Comparison of ENCODE assay signal across 8 mouse cellular contexts in the genomic region with DNA sequence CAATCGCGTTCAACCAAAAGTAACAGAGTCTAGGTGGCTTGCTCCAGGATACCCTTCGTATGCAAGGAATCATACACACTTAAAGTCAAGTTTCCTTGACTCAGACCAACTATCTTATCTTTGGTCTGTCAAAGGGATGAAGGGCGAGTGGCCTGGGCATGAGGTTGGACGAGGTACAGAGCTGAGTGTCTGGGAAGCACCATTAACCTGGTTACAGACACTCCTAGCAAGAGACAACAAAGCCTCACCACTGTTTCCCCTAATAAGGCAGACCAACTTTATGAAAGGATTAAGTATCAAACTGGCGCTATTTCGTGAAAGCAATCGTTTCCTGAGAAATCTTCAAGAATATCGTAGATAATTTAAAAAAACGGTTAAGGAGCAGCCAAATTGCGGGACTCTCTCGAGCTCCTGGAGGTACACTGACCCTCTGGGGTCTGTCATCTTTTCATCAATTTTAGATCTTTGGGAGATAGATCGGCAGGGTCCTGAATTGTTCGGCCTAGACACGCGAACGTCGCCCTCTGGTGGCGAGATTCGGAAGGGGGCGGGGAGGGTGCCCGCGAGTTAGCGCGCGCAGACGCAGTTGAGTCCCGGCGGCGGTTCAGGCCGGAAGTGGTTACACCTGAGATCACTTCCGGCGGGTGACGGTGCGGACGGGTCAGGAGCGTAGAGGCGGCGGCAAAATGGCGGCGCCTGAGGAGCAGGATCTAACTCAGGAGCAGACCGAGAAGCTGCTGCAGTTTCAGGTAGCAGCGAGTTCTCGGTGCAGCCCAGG. TPM values are rescaled to one million over a fixed set of nuclear protein-coding genes. Genes with fewer than 3 reads are reported as not detected.
DNase-seq lines count a peak whose midpoint lies in the region; ATAC-seq lines count a peak whose summit lies in the region.

Gene Faf2, plus strand, starts transcription at position 630 of the 778 bp plus-strand sequence.

- peak; percentile 98 for ATAC-seq in hindbrain, embryonic 12.5 days (ENCODE audit: low FRiP score)

- H3K27ac ChIP-seq in hindbrain, embryonic 12.5 days: peak within 1 kb of the TSS; percentile 87

- no peaks in the 10 kb centered on the region for H3K36me3 ChIP-seq in hindbrain, embryonic 12.5 days

- H3K9me3 ChIP-seq in hindbrain, embryonic 12.5 days (replicated peaks): no peaks in the 10 kb centered on the region

- peaks cover 21% of the 10 kb centered on the region for H3K4me1 ChIP-seq in hindbrain, embryonic 12.5 days

- DNase-seq in Muller cell, postnatal 12 days (ENCODE audit: inconsistent ontology term): peak; percentile 97
- peak; percentile 97 for DNase-seq in cerebellum, adult 9-11 months
- peak; percentile 93 to 98 for DNase-seq in frontal cortex, postnatal 10 days (ENCODE audit: low spot score in 2 of 2)
- peak; percentile 99 for DNase-seq in layer of hippocampus, postnatal 14 days (ENCODE audit: low spot score in 2 of 2)
- DNase-seq in lung, postnatal 14 days: peak; percentile 99
- DNase-seq in retina, adult 2 months (ENCODE audit: low read depth, low spot score): peak; percentile 93
- DNase-seq in thymus, postnatal 36 days: peak; percentile 96 to 99

- H3K27me3 ChIP-seq in hindbrain, embryonic 12.5 days: no peaks in the 10 kb centered on the region; the same call in 1 of the 2 replicates

- H3K4me3 ChIP-seq in hindbrain, embryonic 12.5 days: peak within 1 kb of the TSS; percentile 93

- WGBS in hindbrain, embryonic 12.5 days: 13% methylated on average over 44 of the region's 44 CpGs

- H3K4me2 ChIP-seq in hindbrain, embryonic 12.5 days (replicated peaks): peak within 1 kb of the TSS; percentile 80

- H3K9ac ChIP-seq in hindbrain, embryonic 12.5 days: peak within 1 kb of the TSS; percentile 91

RNA-seq across cellular contexts. Expression of gene Faf2, which starts in this region (rescaled TPM):
- 84.2 and 89.7 TPM in 2 replicates for polyA plus RNA-seq in hindbrain, embryonic 12.5 days (2016; fragmentation: Nextera tagmentation; extraction: Ambion mirVana)
- 10 to 100 TPM; 54.6 to 59.7 TPM for total RNA-seq in layer of hippocampus, postnatal 14 days (2021)

Comparison
In these comparisons a context has a peak if more than half of its experiments do, and no peak if none do; other contexts are left out.
1. Peak in every context shown above with its lines: DNase-seq, ATAC-seq, H3K4me3 ChIP-seq and H3K27ac ChIP-seq.